Mouse (Mus musculus) right cerebral cortex, postnatal 25 days (tissue): ENCODE results near the gene Gm11634.
"Not testable (repeated sequence)": the region's sequence is repeated elsewhere in the genome, so short reads cannot be mapped to it uniquely, and the experiment has no call there.

Experiments
- DNase-seq: peaks from one replicate; pipeline ENCODE4 v3.0.0; 2022

The Gm11634 gene

DNA sequence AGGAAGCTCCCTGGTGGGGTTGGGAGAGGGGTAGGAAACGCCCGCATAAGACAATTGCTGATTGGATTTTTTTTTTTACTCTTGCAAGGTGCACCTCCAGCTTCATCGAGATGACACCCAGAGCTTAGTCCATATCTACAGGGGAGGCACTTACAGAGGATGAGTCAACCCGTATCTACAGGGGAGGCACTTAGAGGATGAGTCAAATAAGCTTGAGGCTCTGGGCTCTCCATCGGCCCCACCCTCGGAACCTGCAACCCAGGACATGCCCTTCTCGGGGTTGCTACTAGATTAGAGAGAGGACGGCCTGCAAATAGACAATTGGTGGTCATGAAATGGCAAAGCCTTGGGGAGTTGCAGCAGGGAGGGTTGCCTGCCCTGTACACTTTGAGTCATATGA is 17.0 kb upstream of the Gm11634 start:
- DNase-seq = no peak

GRCm38 (mm10) chr11:101615380-101615779 is 16.3 kb upstream of the Gm11634 start:
- DNase-seq = no peak

DNA sequence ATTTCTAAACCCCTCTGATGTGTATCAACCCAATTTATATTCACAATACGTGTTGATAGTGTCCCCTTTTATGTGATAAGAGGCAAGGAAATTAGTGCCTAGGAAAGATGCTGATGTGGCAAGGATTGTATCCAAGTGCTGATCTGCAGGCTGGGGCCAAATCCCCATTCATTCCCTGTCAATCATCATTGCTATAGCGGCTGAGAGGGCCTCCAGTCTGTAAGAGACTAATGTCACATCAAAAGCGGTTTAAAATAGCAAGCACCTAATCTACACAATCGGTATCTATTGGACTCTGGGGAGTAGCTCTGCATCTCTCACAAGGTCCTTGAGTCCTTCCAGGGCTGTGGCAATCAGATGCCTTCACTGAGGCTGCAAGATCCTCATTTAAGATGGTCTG is 15.1 kb upstream of the Gm11634 start:
- DNase-seq = no peak

- DNase-seq = no peak
Observed at GRCm38 (mm10) chr11:101613596-101613995, 14.5 kb upstream of the Gm11634 start.

DNA sequence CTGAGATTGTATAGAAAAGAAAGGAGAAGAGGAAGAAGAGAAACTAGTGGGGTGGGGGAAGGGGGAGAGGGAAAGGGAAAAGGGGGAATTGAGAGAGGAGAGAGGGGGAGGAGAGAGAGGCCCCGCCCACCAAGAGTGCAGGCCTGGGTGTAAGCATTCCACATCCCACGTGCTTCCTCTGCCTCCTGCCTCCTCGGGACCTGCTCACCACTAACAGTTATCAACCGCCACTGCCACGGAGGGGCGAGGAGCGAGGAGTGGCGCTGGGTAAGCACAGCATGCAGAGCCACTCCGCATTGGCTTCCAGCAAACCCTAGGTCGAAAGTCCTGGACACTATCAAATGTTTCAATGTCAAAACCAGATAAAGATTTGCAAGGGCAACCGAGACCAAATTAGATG is 11.4 kb upstream of the Gm11634 start:
- DNase-seq = no peak

- not testable (repeated sequence) for DNase-seq
Observed at GRCm38 (mm10) chr11:101607134-101607533, 8.1 kb upstream of the Gm11634 start.

DNA sequence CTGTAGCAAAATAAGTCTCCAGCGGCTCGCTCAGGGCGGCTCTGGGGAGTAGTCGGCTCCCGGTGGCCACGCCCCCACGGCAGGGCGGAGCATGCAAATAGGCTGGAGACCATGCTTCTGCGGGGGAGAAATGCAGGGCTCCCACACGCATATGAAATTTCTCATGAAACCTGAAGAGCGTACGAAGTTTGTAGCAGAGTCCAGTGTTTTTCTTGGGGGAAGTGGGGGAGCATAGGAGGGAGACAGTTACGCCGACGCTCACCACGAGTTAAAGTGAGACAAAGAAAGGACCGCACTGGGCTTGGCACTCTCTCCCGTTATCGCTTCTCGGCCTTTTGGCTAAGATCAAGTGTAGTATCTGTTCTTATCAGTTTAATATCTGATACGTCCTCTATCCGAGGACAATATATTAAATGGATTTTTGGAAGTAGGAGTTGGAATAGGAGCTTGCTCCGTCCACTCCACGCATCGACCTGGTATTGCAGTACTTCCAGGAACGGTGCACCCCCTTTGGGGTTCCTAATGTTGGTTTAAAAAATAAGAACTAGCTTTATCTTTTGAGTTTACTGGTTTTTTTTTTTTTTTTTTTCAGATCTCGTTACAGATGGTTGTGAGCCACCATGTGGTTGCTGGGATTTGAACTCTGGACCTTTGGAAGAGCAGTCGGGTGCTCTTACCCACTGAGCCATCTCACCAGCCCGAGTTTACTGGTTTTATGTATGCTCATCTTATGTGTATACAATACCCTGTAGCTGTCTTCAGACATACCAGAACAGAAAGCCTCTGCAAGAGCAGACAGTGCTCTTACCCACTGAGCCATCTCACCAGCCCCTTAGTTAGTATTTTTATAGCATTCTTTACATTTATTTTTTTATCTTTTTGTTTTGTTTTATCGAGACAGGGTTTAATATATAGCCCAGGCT is 5.7 kb upstream of the Gm11634 start:
- DNase-seq = peak; percentile 35

DNA sequence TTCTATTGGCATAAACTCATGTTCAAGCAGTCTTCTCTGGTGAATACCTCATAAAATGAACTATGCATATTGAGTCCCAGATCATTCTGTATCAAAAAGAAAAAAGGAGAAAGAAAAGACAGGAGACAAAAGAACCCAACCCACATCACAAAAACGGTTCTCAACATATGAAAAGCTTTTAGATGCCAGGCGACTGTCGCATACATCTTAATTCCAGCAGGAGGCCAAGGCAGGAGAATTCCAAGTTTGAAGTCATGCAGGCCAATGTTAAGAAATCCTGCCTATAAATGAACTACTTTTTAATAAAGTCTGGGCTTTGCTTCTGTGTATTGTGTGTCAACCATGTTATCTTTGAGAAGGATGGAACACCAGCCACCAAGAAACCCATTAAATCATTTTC is 5.1 kb upstream of the Gm11634 start:
- DNase-seq = no peak

DNA sequence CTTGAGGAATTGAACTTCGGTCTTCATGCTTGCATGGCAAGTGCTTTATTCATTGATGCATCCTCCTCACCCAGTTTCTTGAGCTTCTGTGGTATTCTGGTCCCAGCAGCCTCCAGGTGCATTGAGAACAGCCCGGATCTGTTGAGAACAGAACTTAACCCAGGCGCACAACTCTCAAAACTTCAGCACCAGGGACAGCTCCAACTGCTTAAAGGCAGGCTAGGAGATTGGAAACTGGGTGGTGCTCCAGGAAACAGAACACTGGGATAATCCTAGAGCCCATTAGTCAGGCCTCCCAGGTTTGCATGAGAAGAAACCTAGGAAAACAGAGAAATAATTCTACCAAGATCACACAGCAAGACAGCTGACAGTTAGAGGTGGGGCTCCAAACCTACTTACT is 3.4 kb upstream of the Gm11634 start:
- no peak for DNase-seq

DNA sequence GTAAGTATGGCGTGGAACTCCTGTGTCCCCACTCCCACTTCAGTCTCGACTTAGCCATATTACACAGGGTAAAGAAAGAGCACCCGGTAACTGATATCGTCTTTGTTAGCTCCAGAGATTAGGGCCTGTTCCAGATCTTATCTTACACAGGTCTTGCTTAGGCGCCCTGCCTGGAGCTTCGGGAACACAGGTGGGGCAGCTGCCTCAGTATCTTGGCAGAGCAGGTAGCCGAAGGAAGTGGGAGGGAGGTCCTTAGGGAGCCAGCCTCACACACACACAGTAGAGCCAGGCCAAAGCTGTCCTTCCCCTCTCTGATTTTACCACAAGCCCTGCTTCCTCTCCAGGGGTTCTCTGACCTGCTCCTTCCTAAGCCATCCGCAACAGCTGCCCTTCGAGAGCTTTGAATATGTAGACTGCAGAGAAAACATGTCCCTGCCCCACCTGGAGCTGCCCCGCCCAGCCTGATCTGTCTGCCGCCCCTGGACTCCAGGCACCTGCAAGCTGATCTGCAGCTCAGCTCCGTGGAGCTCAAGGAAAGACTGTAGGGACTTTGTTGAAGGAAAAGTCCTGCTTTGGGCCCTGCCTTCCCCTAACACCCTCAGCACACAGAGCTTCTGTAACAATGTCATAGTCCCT is 8.9 kb downstream of the Gm11634 start:
- DNase-seq = no peak

GRCm38 (mm10) chr11:101589444-101589843 is 9.6 kb downstream of the Gm11634 start:
- DNase-seq = peak; percentile 25

- DNase-seq = no peak
Observed at GRCm38 (mm10) chr11:101588868-101589267, 10.2 kb downstream of the Gm11634 start.

DNA sequence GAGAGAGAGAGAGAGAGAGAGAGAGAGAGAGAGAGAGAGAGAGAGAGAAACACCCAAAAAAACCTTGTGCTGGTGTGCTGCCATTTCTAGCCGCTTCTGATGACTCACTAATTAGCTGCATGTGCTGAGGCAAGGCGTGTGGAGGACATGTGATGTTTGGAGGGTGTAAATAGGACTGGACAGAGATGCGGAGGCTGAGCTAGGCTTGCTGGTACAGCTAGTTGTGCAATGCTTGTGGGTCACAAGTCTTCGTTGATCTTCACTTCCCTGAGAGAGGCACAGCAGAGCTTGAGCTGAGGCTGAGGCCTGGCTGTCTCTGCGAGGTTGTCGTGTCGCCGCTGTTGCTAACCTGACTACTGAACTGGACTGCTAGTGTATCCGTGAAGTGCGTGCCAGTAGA is 11.4 kb downstream of the Gm11634 start:
- DNase-seq = peak; percentile 50

GRCm38 (mm10) chr11:101585805-101586204 is 13.3 kb downstream of the Gm11634 start:
- DNase-seq = no peak

DNA sequence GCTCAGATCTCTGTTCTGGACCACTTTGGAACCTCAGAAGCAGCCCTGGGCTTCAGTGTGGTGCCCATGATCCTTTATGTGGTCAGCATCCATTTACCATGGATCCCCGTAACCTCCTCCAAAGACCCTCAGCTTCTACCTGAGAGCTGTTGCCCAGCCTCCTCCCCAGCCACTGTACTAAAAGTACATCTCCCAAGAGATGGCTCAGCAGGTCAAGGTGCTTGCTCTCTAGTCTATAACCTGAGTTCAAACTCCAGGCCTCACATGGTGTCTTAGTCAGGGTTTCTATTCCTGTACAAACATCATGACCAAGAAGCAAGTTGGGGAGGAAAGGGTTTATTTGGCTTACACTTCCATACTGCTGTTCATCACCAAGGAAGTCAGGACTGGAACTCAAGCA is 14.0 kb downstream of the Gm11634 start:
- DNase-seq = not testable (repeated sequence)

- DNase-seq = no peak
Observed at GRCm38 (mm10) chr11:101583205-101583604, 15.9 kb downstream of the Gm11634 start.

- no peak for DNase-seq
Observed at GRCm38 (mm10) chr11:101582054-101583035, 16.7 kb downstream of the Gm11634 start, which contains the start of gene Tmem106a. Gene Tmem106a, plus strand, starts transcription at chr11:101582242.

- DNase-seq = no peak
Observed at GRCm38 (mm10) chr11:101581081-101581764, 17.8 kb downstream of the Gm11634 start.

GRCm38 (mm10) chr11:101576116-101576515 is 22.9 kb downstream of the Gm11634 start:
- DNase-seq = no peak

- no peak for DNase-seq
Observed at GRCm38 (mm10) chr11:101568421-101568820, 30.6 kb downstream of the Gm11634 start.

DNA sequence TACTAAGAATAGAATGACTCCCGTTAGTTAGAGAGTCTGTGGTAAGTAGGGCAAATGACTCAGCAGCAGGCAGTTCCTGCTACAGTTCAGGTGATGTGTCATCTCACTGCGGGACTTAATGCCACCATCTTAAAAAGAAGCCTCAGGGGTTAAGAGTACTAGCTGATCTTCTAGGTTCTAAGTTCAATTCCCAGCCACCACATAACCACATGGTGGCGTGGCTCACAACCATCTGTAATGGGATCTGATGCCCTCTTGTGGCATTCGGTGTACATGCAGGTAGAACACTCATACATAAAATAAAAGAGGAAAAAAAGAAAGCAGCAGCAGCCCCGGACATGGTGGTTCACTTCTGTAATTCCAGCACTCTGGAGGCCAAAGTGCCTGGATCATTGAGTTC is 36.7 kb downstream of the Gm11634 start:
- no peak for DNase-seq

DNA sequence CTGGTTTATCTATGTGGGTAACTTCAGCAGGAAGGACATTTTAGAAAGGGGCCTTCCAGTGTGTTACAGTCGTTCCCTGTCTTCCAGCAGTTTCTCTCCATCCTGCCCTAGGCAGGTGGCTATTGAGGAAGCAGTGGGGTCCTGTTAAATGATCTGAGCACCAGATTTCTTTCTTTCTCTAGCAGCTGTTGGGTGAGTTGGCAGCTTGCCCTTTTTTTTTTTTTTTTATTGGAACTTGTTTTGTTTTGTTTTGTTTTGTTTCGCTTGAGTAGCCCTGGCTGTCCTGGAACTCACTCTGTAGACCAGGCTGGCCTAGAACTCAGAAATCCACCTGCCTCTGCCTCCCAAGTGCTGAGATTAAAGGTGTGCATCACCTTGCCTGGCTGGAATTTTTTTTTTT is 42.1 kb downstream of the Gm11634 start:
- no peak for DNase-seq
